Mouse (Mus musculus): ENCODE data around the gene Nxf7.

GRCm38 (mm10) chrX:135576412-135576811 lies 22.2 kb downstream of the Nxf7 start:
- TF ChIP-seq POLR2A (IDR thresholded peaks at IDR 0.05; ENCODE audit: low read depth, low read length) (no peak), CTCF (IDR thresholded peaks at IDR 0.05; ENCODE audit: extremely low read depth, insufficient read depth, insufficient read length, insufficient replicate concordance) (no peak)
